Mouse (Mus musculus): ENCODE data around the gene Mtmr12.

- no peak for TF ChIP-seq EP300 (IDR thresholded peaks at IDR 0.05; ENCODE audit: insufficient read depth, low read depth, low read length)
- no peak for TF ChIP-seq CTCF (IDR thresholded peaks at IDR 0.05)
- no peak for TF ChIP-seq POLR2A (IDR thresholded peaks at IDR 0.05; ENCODE audit: insufficient read depth, low read depth, low read length)
Observed at GRCm38 (mm10) chr15:12321788-12322621, 117.2 kb downstream of the Mtmr12 start, which contains the start of gene 1810049J17Rik.
